Mouse (Mus musculus): ENCODE data around the gene Ankzf1. TPM values are rescaled to one million over a fixed set of nuclear protein-coding genes. Genes with fewer than 3 reads are reported as not detected.
"Not testable (repeated sequence)": the region's sequence is repeated elsewhere in the genome, so short reads cannot be mapped to it uniquely, and the experiment has no call there.

Ankzf1 gene
- polyA plus RNA-seq, 1 experiment from 2014 or later: 25.4 TPM

GRCm38 (mm10) chr1:75229158-75229557, 37.2 kb downstream of the Ankzf1 start:
- Histone ChIP-seq H3K9ac (ENCODE audit: low read depth, low read length) (no peak overlapping the region), H3K9me3 (ENCODE audit: control insufficient read depth, low read length) (no peaks in the 10 kb centered on the region), H3K4me3 (ENCODE audit: low read length) (no peak overlapping the region), H3K27ac (ENCODE audit: low read length) (no peak overlapping the region), H3K4me2 (ENCODE audit: low read depth, low read length) (no peak overlapping the region), H3K36me3 (ENCODE audit: control insufficient read depth, insufficient read depth, low read length) (no peaks in the 10 kb centered on the region), H3K27me3 (replicated peaks; ENCODE audit: control insufficient read depth, insufficient read depth, low read length) (no peaks in the 10 kb centered on the region; the same call in 1 of the 2 replicates), H3K4me1 (ENCODE audit: control insufficient read depth, insufficient read depth, low read length) (no peaks in the 10 kb centered on the region)
- 64% methylated on average over 4 of the region's 4 CpGs for WGBS
- no peak for ATAC-seq

- Histone ChIP-seq H3K4me3 (ENCODE audit: low read length) (no peak overlapping the region), H3K9me3 (ENCODE audit: control insufficient read depth, low read length) (no peaks in the 10 kb centered on the region), H3K4me1 (ENCODE audit: control insufficient read depth, insufficient read depth, low read length) (peaks cover 5% of the 10 kb centered on the region; the same call in 1 of the 2 replicates), H3K27ac (ENCODE audit: low read length) (no peak overlapping the region), H3K4me2 (ENCODE audit: low read depth, low read length) (no peak overlapping the region), H3K36me3 (ENCODE audit: control insufficient read depth, insufficient read depth, low read length) (no peaks in the 10 kb centered on the region), H3K27me3 (replicated peaks; ENCODE audit: control insufficient read depth, insufficient read depth, low read length) (no peaks in the 10 kb centered on the region; the same call in 1 of the 2 replicates), H3K9ac (ENCODE audit: low read depth, low read length) (no peak overlapping the region)
- ATAC-seq: no peak
- 65% methylated on average over 7 of the region's 7 CpGs for WGBS
Observed at GRCm38 (mm10) chr1:75230335-75230994, 38.5 kb downstream of the Ankzf1 start.

GRCm38 (mm10) chr1:75231224-75231623, 39.3 kb downstream of the Ankzf1 start:
- ATAC-seq: no peak
- H3K4me2 ChIP-seq (ENCODE audit: low read depth, low read length): no peak overlapping the region
- H3K9ac ChIP-seq (ENCODE audit: low read depth, low read length): no peak overlapping the region
- H3K27me3 ChIP-seq (replicated peaks; ENCODE audit: control insufficient read depth, insufficient read depth, low read length): no peaks in the 10 kb centered on the region; the same call in 1 of the 2 replicates
- H3K9me3 ChIP-seq (ENCODE audit: control insufficient read depth, low read length): no peaks in the 10 kb centered on the region
- H3K36me3 ChIP-seq (ENCODE audit: control insufficient read depth, insufficient read depth, low read length): no peaks in the 10 kb centered on the region
- WGBS: 83% methylated on average over 4 of the region's 4 CpGs
- peaks cover 5% of the 10 kb centered on the region; the same call in 1 of the 2 replicates for H3K4me1 ChIP-seq (ENCODE audit: control insufficient read depth, insufficient read depth, low read length)
- H3K4me3 ChIP-seq (ENCODE audit: low read length): no peak overlapping the region
- no peak overlapping the region for H3K27ac ChIP-seq (ENCODE audit: low read length)

DNA sequence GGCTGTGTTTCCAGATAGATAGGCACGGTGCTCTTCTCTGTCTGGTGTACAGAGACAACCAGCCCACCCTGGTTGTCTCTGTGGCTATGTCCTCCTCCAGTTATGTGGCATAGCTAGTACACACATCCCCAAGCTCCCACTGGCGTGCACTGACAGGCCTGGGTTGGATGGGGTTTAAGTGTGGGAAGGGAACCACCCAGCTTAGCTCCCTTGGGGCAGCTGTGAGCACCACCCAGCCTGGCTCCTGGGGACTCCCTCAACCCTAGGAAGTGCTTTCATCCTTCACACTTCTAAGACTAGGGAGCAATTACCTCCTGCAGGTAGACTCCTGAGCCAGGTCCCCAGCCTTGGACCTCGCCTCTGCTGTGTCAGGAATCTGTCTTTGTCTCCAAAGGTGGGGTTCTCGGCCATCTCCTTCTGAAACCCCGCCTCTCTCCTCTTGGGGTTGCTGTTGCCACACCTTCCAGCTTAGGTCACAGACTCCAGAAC, 39.8 kb downstream of the Ankzf1 start, which contains the start of gene A630095N17Rik:
Gene A630095N17Rik (minus strand): TSS at position 439 of the 489 bp plus-strand sequence.
- no peaks in the 10 kb centered on the region for H3K9me3 ChIP-seq (ENCODE audit: control insufficient read depth, low read length)
- no peaks in the 10 kb centered on the region for H3K36me3 ChIP-seq (ENCODE audit: control insufficient read depth, insufficient read depth, low read length)
- H3K4me2 ChIP-seq (ENCODE audit: low read depth, low read length): no peak within 1 kb of the TSS
- no peak for ATAC-seq
- no peak within 1 kb of the TSS for H3K4me3 ChIP-seq (ENCODE audit: low read length)
- H3K27ac ChIP-seq (ENCODE audit: low read length): no peak within 1 kb of the TSS
- peaks cover 5% of the 10 kb centered on the region; the same call in 1 of the 2 replicates for H3K4me1 ChIP-seq (ENCODE audit: control insufficient read depth, insufficient read depth, low read length)
- WGBS: 70% methylated on average over 5 of the region's 5 CpGs
- no peak within 1 kb of the TSS for H3K9ac ChIP-seq (ENCODE audit: low read depth, low read length)
- H3K27me3 ChIP-seq (replicated peaks; ENCODE audit: control insufficient read depth, insufficient read depth, low read length): no peaks in the 10 kb centered on the region; the same call in 1 of the 2 replicates

GRCm38 (mm10) chr1:75232489-75232888, 40.5 kb downstream of the Ankzf1 start:
- WGBS: 71% methylated on average over 4 of the region's 4 CpGs
- H3K27ac ChIP-seq (ENCODE audit: low read length); H3K36me3 ChIP-seq (ENCODE audit: control insufficient read depth, insufficient read depth, low read length); ATAC-seq; H3K4me1 ChIP-seq (ENCODE audit: control insufficient read depth, insufficient read depth, low read length); H3K4me3 ChIP-seq (ENCODE audit: low read length); H3K4me2 ChIP-seq (ENCODE audit: low read depth, low read length); H3K9me3 ChIP-seq (ENCODE audit: control insufficient read depth, low read length); H3K27me3 ChIP-seq (replicated peaks; ENCODE audit: control insufficient read depth, insufficient read depth, low read length); H3K9ac ChIP-seq (ENCODE audit: low read depth, low read length): not testable (repeated sequence)

DNA sequence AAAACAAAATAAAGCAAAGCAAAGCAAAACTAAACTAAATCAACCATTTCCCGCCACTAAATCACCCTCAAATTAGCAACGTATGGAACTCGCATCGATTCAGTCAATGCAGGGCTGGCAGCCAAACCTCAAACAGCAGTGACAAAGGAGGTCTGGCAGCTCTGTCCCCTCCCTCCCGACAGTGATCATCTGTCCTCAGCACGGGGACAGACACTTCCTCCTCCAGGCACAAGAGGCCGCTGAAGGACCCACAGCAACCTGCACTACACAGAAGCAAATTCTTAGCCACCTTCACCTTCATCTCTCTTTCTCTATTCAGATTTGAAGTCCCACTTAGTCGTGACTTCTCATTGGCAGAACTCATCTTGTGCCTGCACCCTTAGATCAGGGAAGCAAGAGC, 42.7 kb downstream of the Ankzf1 start:
- no peak overlapping the region for H3K4me2 ChIP-seq (ENCODE audit: low read depth, low read length)
- ATAC-seq: no peak; the same call in 1 of the 2 replicates
- H3K36me3 ChIP-seq (ENCODE audit: control insufficient read depth, insufficient read depth, low read length): no peaks in the 10 kb centered on the region
- H3K27me3 ChIP-seq (replicated peaks; ENCODE audit: control insufficient read depth, insufficient read depth, low read length): no peaks in the 10 kb centered on the region; the same call in 1 of the 2 replicates
- H3K9ac ChIP-seq (ENCODE audit: low read depth, low read length): no peak overlapping the region
- no peak overlapping the region for H3K4me3 ChIP-seq (ENCODE audit: low read length)
- 3% methylated on average over 8 of the region's 8 CpGs for WGBS
- H3K9me3 ChIP-seq (ENCODE audit: control insufficient read depth, low read length): no peaks in the 10 kb centered on the region
- peaks cover 7% of the 10 kb centered on the region for H3K4me1 ChIP-seq (ENCODE audit: control insufficient read depth, insufficient read depth, low read length)
- H3K27ac ChIP-seq (ENCODE audit: low read length): no peak overlapping the region

GRCm38 (mm10) chr1:75236117-75237050, 44.4 kb downstream of the Ankzf1 start, which contains the start of gene Dnajb2:
Dnajb2 (plus strand) TSS chr1:75236406.
- Histone ChIP-seq H3K4me1 (ENCODE audit: control insufficient read depth, insufficient read depth, low read length) (peaks cover 7% of the 10 kb centered on the region), H3K4me3 (ENCODE audit: low read length) (peak within 1 kb of the TSS; percentile 62), H3K9me3 (ENCODE audit: control insufficient read depth, low read length) (no peaks in the 10 kb centered on the region), H3K4me2 (ENCODE audit: low read depth, low read length) (peak within 1 kb of the TSS; percentile 68), H3K9ac (ENCODE audit: low read depth, low read length) (peak within 1 kb of the TSS; percentile 72), H3K27me3 (replicated peaks; ENCODE audit: control insufficient read depth, insufficient read depth, low read length) (no peaks in the 10 kb centered on the region; the same call in 1 of the 2 replicates), H3K27ac (ENCODE audit: low read length) (peak within 1 kb of the TSS; percentile 84), H3K36me3 (ENCODE audit: control insufficient read depth, insufficient read depth, low read length) (0 out of 2 replicates have a peak, but pooled peaks cover 2% of the 10 kb centered on the region)
- WGBS: under 1% methylated on average over 64 of the region's 64 CpGs
- peak; percentile 94 for ATAC-seq

DNA sequence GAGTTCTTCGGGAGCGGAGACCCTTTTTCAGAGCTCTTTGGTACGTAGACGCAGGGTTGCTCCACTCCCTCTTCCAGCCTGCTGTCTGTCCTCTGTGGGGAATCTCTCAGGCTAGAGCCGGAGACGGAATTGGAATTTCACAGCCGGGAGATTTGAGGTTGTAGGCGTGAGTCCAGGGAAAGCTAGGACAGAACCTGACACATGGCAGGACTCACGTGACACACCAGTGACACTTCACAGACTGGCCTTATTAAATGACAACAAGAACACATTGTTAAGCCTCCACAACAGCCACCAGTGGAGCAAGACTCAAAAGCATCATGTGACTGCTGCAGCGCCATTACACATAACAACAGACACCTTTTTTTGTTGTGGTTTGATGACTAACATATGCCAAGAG, 47.6 kb downstream of the Ankzf1 start:
- Histone ChIP-seq H3K4me3 (ENCODE audit: low read length) (no peak overlapping the region), H3K9ac (ENCODE audit: low read depth, low read length) (no peak overlapping the region), H3K4me1 (ENCODE audit: control insufficient read depth, insufficient read depth, low read length) (peaks cover 5% of the 10 kb centered on the region), H3K4me2 (ENCODE audit: low read depth, low read length) (no peak overlapping the region), H3K27ac (ENCODE audit: low read length) (no peak overlapping the region), H3K9me3 (ENCODE audit: control insufficient read depth, low read length) (no peaks in the 10 kb centered on the region), H3K27me3 (replicated peaks; ENCODE audit: control insufficient read depth, insufficient read depth, low read length) (no peaks in the 10 kb centered on the region), H3K36me3 (ENCODE audit: control insufficient read depth, insufficient read depth, low read length) (peaks cover 9% of the 10 kb centered on the region; the same call in 1 of the 2 replicates)
- whole genome bisulfite sequencing: 81% methylated on average over 10 of the region's 10 CpGs
- ATAC-seq: no peak

DNA sequence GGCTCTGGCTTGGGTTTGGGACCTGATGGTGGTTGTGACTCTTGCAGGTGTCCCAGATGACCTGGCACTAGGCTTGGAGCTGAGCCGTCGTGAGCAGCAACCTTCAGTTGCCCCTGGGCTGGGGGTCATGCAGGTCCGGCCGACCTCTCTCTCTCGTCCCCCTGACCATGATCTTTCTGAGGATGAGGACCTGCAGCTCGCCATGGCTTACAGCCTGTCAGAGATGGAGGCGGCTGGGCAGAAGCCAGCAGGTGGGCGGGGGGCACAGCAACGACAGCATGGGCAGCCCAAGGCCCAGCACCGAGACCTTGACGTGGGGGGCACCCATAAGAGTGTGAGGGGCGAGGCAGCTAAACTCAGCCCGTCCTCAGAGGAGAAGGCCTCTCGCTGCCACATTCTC, 51.5 kb downstream of the Ankzf1 start:
- peaks cover 8% of the 10 kb centered on the region for H3K4me1 ChIP-seq (ENCODE audit: control insufficient read depth, insufficient read depth, low read length)
- H3K27me3 ChIP-seq (replicated peaks; ENCODE audit: control insufficient read depth, insufficient read depth, low read length): no peaks in the 10 kb centered on the region
- no peak overlapping the region for H3K27ac ChIP-seq (ENCODE audit: low read length)
- peaks cover 9% of the 10 kb centered on the region; the same call in 1 of the 2 replicates for H3K36me3 ChIP-seq (ENCODE audit: control insufficient read depth, insufficient read depth, low read length)
- H3K9me3 ChIP-seq (ENCODE audit: control insufficient read depth, low read length): no peaks in the 10 kb centered on the region
- ATAC-seq: no peak
- 88% methylated on average over 14 of the region's 14 CpGs for WGBS
- no peak overlapping the region for H3K4me2 ChIP-seq (ENCODE audit: low read depth, low read length)
- H3K4me3 ChIP-seq (ENCODE audit: low read length): no peak overlapping the region
- no peak overlapping the region for H3K9ac ChIP-seq (ENCODE audit: low read depth, low read length)
